Mouse (Mus musculus) liver, embryonic 18 days (tissue): ENCODE data around the gene Tgm5. TPM values are rescaled to one million over a fixed set of nuclear protein-coding genes. Genes with fewer than 3 reads are reported as not detected.

Source experiments
- polyA plus RNA-seq: library from polyadenylated mRNA; depleted of rRNA; stranded (reverse); fragments of >200 nt; gene quantifications from 2 replicates; pipeline ENCODE4 v1.2.3, GENCODE M21; 2012; rRNA removed

Tgm5 gene
- not detected in 2 replicates for polyA plus RNA-seq

DNA sequence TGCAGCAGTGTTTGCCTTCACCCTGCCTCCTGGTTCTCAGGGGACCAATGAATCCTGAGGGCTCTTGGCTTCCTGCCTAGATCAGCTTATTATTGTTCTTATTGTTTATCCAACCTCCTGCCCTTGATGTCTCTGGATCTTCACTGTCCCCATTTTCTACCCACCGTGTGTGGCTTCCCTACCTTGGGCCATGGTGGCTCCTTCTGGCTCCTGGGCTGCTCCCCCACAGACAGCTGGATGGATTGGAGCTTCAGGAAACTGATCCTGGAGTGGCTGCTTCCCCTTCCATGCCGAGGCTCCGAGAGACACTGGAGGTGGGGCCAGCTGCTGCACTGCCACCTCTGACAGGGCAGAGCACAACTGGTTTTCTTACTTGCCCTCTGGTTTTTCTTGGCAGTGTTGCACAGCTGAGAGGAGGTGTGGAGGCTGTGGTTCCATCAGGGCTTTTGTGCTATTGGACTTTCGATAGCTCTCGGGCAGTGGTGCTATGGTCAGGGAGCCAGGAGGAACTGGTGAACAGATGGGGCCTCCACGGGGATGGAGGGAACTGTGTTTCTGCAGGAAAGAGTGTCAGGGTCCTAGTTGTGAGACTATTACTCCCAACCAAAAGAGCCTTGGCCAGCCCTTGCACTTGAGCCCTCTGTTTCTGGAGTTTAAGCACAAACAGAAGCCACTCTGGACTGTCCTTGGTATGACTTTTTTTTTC, at the start of gene Tgm5:
Tgm5 (minus strand) TSS at position 362 of the 706 bp plus-strand sequence.

DNA sequence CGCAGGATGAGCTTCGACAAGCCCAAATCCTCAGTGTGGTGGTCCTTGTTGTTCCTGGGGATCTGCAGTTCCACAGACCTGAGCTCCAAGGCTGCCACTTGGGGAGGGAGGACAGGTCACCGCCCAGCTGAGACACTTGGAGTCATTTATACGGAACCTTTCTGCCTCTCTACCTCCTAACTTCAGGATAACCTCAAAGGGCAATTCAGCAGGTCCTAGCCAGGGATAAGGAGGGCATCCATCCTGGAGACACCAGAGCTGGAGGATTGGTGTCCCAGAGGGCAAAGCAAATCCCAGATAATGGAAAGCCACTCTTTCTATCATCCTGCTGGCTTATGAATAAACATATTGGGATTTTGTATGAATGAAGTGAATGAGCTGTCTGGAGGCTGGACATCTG, 24.1 kb upstream of the Tgm5 start, which contains the start of gene Tgm7:
Tgm7 (minus strand) TSS at position 101 of the 400 bp plus-strand sequence.

DNA sequence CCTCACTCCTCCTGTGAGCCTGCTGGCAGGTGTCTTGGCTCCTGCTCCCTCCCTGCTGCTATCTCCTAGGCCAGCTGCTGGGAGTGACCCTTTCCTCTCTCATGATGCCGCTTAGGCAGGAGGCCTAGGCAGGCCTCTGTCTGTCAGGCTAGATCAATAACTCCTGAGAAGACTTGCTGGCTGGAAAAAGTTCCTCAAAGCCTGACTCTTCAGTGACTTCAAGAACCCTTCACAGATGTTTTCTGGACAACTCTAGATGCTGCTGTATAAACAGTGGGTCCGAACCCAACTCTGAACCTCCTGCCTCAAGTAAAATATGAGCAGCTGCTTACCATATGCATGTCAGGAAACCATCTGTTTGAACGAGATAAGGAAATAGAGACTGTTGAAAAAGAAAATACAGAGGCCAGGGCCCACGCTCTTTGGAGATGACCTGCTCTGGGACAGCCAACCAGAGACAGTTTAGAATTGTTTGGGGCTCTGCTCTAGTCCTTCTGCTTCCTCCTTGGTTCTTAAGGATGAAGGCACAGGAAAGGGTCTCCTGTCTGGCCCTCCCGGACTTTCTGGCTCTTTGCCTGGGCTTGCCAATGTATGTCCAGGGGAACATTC, 48.8 kb downstream of the Tgm5 start, which contains the start of gene Epb42:
Epb42 (minus strand) TSS at position 340 of the 609 bp plus-strand sequence.

DNA sequence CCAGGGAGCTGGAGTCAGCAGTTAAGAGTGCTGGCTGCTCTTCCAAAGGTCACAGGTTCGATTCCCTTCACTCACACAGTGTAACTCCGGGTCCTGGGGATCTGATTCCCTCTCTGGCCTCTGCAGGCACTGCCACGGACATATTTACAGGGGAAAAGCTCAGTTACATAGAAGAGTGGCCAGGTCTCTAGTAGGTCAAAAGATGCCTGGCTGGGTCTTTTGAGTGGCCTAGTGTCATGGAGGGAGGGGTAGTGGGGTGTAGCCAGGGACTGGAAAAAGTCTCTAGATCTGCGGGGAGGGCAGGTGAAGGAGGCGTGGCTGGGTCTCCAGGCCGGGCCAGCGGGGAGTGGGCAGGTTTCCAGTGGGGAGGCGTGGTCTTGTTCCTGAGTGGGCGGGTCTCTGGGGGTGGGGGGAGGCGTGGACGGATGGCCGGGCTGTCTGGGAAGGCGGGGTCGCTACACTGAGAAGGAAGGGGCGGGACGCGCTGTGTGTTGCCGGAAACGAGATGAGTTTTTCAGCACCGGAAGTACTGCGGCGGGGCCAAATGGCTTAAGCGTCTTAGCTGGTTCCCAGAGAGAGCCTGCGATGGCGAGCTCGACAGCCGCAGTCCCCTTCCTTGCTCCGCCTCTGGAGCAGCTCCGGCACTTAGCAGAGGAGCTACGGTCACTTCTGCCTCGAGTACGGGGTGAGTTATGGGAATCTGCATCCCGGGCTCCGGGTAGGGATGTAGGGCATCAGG, 77.5 kb downstream of the Tgm5 start, which contains the start of gene Ccndbp1:
Ccndbp1 (plus strand) TSS at position 479 of the 739 bp plus-strand sequence.

Other genes with a start within 250 kb of the Tgm5 start
- 7.5 and 8.2 TPM in 2 replicates for gene Cdan1, start 235.7 kb downstream of the Tgm5 start, polyA plus RNA-seq
- gene Ttbk2, start 235.2 kb downstream of the Tgm5 start, polyA plus RNA-seq: 0.72 and 0.87 TPM in 2 replicates
- gene Ubr1, start 115.1 kb downstream of the Tgm5 start, polyA plus RNA-seq: 4.7 and 4.9 TPM in 2 replicates
- 2.6 and 2.9 TPM in 2 replicates for gene Tmem62, start 108.8 kb downstream of the Tgm5 start, polyA plus RNA-seq
- 36.8 and 37.1 TPM in 2 replicates for gene Ccndbp1, start 77.4 kb downstream of the Tgm5 start, polyA plus RNA-seq
- 62.5 and 68.7 TPM in 2 replicates for gene Epb42, start 48.8 kb downstream of the Tgm5 start, polyA plus RNA-seq
- gene Tgm7, start 24.0 kb upstream of the Tgm5 start, polyA plus RNA-seq: 0.01 TPM in 1 of 2 replicates, not detected in the other
- 4.3 and 4.8 TPM in 2 replicates for gene Adal, start 54.6 kb upstream of the Tgm5 start, polyA plus RNA-seq
- 4.1 and 4.3 TPM in 2 replicates for gene Lcmt2, start 54.8 kb upstream of the Tgm5 start, polyA plus RNA-seq
- gene Tubgcp4, start 84.8 kb upstream of the Tgm5 start, polyA plus RNA-seq: 10.3 and 12.0 TPM in 2 replicates
- gene Zscan29, start 85.3 kb upstream of the Tgm5 start, polyA plus RNA-seq: 2.5 and 2.7 TPM in 2 replicates
- 14.3 and 18.7 TPM in 2 replicates for gene Trp53bp1, start 185.6 kb upstream of the Tgm5 start, polyA plus RNA-seq
- gene Map1a, start 203.8 kb upstream of the Tgm5 start, polyA plus RNA-seq: 0.03 and 0.12 TPM in 2 replicates